Mouse (Mus musculus) megakaryocyte, adult 5-6 weeks (primary cell): ENCODE results near the gene Plac1. TPM values are rescaled to one million over a fixed set of nuclear protein-coding genes. Genes with fewer than 3 reads are reported as not detected.
A peak's percentile ranks its signal among the peaks of the same experiment; 100 is the strongest.

Experiments
- ATAC-seq: 2 replicates; pipeline ENCODE4 v1.8.0; 2016; ENCODE audit warnings: mild to moderate bottlenecking, inconsistent platforms; ENCODE audit not compliant: poor library complexity, severe bottlenecking
- total RNA-seq, 2 experiments: library from RNA; stranded (forward) in 1 of 2; stranded (reverse) in 1 of 2; fragments of 153-499, 151-499 nt in 1 of 2; fragments of 221-1000, 200-1000 nt in 1 of 2; gene quantifications; 2 replicates each; pipeline versions ENCODE4 v1.2.3 to v1.2.4; 2015 to 2017

Plac1 gene
- total RNA-seq, 2 experiments from 2014 or later = not detected

- ATAC-seq = no peak
These were observed 121.3 kb downstream of the Plac1 start for GRCm38 (mm10) chrX:53118631-53119030.

- ATAC-seq = no peak
These were observed 121.9 kb downstream of the Plac1 start for GRCm38 (mm10) chrX:53118019-53118418.

DNA sequence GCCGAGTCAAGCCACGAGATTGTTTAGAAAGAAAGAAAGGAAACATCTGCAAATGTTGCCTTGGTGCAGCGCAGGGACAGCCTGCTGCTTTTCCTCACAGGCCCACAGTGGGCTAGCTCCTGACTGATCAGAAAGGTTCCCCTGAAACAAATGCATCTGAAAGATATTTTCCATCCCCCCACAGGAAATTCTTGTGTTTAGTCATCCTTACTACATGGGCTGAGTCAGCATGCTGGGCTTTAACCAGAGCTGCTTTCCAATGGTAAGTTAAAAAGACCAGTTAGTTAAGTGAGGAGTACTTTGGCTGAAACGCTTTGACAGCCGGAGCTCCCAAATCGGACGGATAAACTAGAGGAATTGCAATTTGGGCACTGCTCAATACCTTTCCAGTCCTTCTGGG, 124.9 kb downstream of the Plac1 start:
- ATAC-seq = no peak

- no peak for ATAC-seq
These were observed 129.8 kb downstream of the Plac1 start for GRCm38 (mm10) chrX:53110142-53110541.

DNA sequence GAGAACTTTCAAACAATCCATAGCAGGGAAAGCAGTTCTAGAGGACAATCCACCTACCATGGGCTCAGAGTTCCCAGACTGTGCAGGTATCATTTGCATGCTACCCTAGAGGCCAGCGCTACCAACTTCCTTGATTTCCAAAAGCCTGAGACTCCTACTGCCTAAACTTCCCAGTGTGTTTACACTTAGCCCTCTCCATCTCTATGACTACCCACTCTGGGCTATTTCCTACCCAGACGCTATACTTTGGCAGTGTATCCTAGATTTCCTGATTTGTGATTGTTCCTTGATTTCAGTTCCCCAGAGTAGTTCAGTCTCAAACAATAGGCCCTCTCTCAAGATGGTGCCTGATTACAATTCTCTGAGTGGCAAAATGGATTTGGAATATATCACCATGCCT, 132.8 kb downstream of the Plac1 start:
- no peak for ATAC-seq

DNA sequence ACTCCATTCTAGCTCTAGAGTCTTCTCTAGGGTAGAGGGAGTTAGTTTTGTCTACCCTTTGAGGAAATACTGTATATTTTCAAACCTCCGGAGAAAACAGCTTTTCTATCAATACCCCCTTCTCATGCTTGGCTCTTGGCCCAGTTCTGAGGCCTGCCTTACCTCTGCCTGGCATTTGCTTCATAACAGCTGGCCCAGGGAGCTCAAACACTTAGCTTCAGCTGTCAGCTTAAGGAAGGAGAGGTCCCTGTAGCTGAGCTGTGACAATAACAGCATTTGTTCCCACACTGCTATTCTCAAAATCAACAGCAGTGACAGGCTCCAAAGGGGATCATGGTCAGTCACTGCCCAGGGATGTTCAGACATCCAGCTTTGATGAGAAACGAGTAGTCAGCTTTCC, 138.7 kb downstream of the Plac1 start:
- ATAC-seq = no peak

DNA sequence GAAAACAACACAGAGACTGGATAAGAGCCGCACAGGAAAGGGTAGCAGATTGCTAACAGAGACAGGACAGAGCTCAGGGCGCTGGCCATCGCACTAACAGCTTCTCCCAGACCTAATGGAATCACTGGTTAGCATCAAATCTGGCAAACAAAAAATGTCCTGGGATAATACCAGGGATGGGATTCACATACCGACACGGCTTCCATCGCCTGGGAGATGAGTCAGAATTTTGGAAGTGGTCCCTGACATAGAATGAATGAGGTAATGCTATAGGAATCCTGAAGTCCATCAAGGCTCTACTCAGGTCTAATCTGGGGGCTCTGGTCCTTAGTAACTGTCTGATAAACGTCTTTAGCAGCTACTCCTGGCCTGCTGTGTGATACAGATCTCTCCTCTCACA, 140.0 kb downstream of the Plac1 start:
- ATAC-seq = no peak

GRCm38 (mm10) chrX:53099266-53099665, 140.6 kb downstream of the Plac1 start:
- no peak for ATAC-seq

DNA sequence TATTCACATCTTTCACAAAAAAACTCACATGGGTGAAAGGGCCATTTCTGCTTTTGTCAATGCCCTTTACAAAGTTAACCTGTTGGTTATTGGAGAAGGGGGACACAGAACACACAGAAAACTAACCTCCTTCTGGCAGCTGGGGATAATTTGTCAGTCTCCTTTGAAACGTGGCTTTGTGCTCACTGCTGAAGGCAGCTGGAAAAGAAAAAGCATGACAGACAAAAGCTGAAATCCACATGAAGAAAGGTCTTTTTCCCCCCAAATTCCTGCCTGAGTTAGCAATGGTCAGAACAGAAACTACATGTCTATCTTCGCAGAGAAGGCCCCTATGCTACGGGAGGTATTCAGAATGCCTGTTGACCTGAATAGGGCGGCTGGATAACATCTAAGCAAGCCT, 141.6 kb downstream of the Plac1 start:
- ATAC-seq = no peak

DNA sequence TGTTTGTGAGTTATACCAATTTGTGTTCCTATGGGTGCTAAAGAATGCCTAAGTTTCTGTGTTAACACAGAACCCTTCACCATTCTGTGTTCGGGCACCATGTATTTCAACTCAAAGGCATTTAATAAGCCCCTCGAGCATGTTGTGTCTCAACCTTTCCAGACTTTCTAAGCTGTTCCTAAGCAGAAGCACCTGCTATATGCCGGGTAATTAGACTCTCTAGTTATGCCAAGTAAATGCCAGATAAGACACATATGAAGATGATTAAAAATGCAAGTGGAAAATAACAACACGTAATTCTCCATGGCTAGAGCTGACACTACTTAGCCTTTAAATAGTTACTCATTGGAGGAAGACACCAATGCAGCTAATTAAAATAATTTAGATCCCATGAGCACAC, 142.1 kb downstream of the Plac1 start:
- ATAC-seq = no peak

GRCm38 (mm10) chrX:53093381-53093780, 146.5 kb downstream of the Plac1 start:
- no peak for ATAC-seq

- no peak for ATAC-seq
These were observed 151.1 kb downstream of the Plac1 start for GRCm38 (mm10) chrX:53088663-53089292.

DNA sequence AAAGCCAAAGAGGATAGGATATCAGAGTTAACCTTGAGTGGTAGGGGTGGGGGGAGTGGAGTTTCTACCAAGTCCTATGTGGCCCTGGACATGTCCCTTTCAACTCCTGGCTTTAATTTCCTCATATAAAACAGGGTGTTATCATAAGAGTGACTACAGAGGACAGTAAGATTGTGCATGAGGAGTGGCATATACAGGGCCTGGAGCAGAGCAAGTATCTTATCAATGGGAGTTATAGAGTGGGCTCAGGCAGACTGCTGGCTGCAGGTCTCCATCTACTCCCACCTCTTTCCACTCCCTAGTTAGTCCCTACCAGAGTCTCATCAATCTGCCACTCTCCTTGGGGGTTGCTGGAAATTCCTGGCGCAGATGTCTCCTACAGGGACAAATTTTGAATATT, 152.7 kb downstream of the Plac1 start:
- no peak for ATAC-seq

DNA sequence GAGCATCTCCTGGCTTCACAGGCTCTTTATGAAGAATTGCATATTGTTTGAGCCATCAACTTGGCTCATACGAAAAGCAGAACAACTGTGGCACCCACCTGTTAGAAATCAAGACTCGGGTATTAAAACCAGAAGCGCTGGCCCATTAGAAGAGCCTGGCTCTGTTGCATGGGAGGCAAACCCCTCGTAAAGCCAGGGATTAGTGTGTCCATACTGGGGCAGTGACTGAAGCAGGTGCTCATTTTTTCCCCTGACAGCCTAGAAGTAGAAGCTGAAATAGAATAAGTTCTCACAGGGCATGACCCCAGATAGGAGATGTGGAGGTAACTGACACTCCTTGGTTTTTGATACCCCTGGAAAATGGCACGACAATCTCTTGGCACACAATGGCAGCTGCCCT, 154.4 kb downstream of the Plac1 start:
- ATAC-seq = no peak

DNA sequence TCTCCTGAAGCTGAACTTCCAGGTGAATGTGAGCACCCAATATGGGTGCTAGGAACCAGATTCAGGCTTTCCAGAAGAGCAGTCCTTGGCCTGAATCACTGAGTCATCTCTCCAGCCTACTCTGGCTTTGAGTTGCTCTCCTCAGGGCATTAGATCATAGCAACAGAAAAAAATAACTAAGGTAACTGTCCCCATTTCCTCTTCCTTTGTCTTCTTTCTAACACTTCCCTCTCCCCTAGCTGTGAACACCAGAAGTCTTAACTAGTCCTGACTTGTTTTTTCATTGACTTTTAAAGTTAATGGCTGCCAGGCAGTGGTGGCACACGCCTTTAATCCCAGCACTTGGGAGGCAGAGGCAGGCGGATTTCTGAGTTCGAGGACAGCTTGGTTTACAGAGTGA, 175.5 kb downstream of the Plac1 start:
- no peak for ATAC-seq

GRCm38 (mm10) chrX:53059426-53060007, 180.4 kb downstream of the Plac1 start:
- no peak for ATAC-seq

- ATAC-seq = no peak
These were observed 181.2 kb downstream of the Plac1 start for GRCm38 (mm10) chrX:53058459-53059280.

DNA sequence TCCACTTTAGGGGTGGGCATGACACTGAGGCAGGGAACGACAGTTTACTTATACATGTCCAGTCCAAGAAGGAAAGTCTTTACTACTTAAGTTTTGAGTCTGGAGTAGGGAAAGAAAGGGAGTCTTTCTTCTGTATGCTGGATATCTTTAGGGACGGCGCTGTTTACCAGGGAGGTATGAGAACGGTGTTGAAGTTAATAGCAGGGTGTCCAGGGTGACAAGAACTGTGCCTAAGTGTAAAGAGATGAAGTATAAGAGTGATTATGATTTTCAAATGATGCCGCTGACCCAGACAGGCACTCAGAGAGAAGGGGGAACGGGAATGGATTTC, 182.2 kb downstream of the Plac1 start:
- no peak for ATAC-seq

DNA sequence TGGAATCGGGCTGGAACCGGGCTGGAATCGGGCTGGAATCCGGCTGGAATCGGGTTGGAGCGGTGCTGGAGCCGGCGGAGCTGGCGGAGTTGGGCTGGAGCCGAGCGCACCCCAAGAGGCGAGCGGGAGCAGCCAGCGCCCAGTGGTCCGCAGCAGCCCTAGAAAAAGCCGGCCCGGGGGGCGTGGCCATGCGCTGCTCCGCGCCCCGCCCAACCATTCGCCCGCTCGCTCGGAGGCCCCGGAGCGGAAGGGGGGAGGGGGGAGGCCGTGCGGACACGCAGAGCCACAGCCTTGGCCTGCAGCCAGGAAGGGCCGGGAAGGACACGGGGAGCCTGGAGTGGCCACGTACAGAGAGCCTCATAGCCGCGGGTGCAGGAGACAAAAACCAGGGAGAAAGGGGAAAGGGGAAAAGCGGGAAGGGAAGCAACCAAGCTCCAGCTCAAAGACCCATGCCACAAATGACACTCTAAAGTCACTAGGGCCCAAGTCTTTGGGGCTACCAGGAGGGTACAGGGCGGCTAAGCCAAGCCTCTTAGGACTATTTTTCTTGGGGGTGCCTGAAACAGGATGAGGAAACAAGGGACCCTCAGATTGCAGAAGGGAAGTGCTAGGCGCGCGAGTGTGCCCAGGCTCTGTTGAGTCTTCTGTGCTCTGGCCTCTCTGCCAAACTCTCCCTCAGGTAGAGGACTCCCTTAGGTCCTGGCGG, 182.7 kb downstream of the Plac1 start:
- ATAC-seq = peak; percentile 93

DNA sequence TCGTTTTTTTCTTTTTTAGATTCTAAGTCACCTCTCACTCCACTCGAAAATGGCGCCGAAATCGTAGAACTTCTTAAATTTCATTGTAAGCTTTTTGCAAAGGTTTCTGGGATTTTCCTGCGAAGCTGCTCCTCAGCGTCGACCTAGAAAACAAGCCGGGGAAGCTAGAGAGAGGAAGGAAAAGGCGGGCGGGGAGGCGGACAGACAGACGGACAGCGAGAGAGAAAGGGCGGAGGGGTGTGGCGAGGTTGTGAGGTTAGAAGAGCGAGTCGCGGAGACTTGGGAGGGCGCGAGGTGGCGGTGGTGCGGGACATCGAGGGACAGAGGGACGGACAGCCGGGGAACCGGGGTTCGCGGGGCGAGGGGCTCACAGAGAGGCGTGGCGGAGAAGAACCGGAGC, 183.3 kb downstream of the Plac1 start:
- peak; percentile 34 for ATAC-seq

DNA sequence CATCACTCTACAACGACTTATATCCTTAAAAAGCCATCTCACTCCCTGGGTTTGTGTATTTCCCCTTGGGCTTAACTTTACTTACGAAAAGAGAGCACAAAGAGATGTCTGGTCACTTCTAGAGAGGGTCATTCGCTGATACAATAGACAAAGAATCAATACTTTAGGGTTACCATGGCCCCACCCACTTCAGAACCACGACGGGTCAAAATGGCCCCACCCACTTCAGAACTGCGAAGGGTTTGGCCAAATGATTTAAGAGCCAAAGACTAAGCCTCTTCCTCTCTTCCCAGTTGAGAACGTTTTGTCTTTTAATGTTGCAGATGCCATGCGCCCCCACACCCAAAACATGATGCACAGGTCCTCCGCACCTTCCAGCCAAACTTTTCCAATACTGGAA, 184.1 kb downstream of the Plac1 start:
- ATAC-seq = 0 out of 2 replicates have a peak, but pooled peaks have one; percentile 21

GRCm38 (mm10) chrX:53053885-53054284, 186.0 kb downstream of the Plac1 start:
- ATAC-seq = no peak
